Mouse (Mus musculus) NIH3T3 (cell line): ENCODE measurements around the gene Ntf3.

Experiments used
- DNase-seq: peaks from one replicate; pipeline ENCODE4 v3.0.0-alpha.2; 2012; ENCODE audit warnings: low read depth

Gene Ntf3

GRCm38 (mm10) chr6:126159279-126160066, 7.2 kb downstream of the Ntf3 start:
- DNase-seq = peak; percentile 19

GRCm38 (mm10) chr6:126155928-126156327, 10.8 kb downstream of the Ntf3 start:
- no peak for DNase-seq

DNA sequence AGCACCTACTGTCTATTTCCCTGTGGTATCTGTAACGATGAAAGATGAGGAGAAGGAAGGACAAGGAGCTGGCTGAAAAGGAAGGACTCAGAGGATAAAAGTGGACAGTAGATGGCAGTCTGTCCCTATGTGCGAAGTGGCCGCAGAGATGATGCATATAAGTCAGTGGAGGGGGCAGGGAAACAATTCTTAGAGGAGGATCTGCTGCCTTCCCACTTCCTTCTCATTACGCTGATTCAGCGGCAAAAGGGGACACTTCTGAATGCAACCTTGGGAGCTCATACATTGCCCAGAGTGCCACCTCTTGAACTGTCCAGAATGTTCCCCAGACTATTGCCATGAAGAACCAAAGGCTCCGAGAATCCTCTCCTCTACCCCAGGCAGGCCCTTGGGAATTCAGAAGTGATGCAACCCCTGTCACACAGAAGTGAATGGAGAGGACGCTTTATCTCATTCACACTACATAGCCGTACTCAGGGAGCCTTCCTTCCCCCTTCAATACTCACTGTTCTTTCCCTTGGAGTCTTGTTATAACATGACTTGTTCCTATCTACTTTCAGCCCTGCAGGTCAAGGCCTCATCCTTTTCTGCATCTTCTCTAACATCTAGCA, 12.2 kb downstream of the Ntf3 start:
- peak; percentile 65 for DNase-seq

GRCm38 (mm10) chr6:126153154-126153553, 13.6 kb downstream of the Ntf3 start:
- no peak for DNase-seq

DNA sequence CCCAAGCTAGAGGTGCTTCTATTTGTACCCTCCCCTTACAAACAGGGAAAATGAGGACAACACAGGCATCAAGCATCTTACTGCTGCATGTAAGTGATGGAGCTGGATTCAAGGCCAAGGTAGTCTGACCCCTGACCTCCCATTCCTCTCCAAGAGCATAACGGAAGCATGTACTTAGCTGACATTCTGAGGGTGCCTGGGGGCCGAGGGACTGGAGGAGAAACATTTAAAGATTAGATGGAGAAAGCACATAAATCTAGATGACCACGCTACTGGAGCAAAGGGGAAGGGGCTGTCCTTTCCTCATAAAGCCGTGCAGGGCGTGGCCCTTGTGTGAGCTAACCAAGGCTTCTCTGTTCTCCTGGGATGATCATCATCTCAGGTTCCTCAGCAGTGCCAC, 23.1 kb downstream of the Ntf3 start:
- DNase-seq = no peak

- no peak for DNase-seq
Observed at GRCm38 (mm10) chr6:126142741-126143140, 24.0 kb downstream of the Ntf3 start.

DNA sequence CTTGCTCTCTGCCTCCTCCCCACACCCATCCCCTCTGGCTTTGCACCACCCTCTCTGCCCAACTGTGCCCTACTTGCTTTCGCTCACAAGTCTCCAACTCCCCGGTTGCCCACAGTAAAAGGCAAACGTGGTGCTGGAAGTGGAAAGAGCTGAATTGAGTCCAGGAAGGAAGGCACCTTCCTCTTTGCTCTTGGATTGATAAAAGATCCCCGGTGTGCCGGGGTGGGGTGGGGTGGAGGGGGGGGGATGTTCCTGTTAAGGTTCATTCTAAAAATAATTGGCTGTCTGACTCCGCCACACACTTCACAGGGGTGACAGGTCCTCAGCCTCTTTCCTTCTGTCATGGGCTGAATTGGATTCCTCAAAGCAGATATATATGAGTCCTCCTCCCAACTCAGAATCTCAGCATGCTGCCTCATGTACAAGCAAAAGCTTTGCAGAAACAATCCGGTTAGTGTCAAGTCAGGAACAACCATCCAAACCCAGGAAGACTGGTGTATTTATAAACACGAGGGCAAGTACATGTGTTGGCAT, 24.6 kb downstream of the Ntf3 start:
- no peak for DNase-seq

DNA sequence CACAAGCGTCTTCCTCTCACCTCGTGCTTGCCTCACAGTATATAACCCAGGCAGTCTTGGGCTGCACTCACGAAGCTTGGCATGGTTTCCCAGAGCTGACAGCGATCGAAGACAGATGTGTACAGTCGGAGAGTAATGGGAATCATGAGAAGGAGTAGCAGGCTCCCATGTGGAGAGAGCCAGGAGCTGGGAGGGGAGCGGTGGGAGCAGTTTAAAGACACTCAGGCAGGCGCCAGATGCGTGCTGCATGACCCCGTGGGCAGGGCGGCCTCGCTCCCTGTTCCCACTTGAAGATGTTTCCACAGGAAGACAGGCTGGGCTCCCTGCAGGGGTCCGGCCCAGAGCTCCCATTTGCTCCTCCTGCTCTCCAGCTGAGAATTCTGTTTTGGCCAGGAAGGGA, 25.2 kb downstream of the Ntf3 start:
- peak; percentile 81 for DNase-seq

DNA sequence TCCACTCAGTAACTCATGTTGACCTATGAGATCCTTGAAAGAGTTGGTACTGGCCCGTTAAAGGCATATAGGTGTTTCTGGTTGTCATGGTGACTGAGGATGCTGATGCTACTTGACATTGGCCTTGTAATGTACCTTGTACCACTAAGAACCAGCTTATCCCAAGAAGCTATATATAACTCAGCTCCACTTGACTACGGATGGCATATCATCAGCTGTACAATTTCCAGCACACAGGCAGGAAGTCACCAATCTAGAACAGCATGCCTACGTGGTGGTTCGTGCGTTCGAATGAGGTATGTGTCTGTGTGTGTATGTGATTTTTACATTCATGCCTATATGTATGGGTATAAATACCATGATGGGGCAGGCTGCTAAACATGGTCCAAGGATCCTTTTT, 25.7 kb downstream of the Ntf3 start:
- DNase-seq = no peak

GRCm38 (mm10) chr6:126140416-126140815, 26.3 kb downstream of the Ntf3 start:
- no peak for DNase-seq

DNA sequence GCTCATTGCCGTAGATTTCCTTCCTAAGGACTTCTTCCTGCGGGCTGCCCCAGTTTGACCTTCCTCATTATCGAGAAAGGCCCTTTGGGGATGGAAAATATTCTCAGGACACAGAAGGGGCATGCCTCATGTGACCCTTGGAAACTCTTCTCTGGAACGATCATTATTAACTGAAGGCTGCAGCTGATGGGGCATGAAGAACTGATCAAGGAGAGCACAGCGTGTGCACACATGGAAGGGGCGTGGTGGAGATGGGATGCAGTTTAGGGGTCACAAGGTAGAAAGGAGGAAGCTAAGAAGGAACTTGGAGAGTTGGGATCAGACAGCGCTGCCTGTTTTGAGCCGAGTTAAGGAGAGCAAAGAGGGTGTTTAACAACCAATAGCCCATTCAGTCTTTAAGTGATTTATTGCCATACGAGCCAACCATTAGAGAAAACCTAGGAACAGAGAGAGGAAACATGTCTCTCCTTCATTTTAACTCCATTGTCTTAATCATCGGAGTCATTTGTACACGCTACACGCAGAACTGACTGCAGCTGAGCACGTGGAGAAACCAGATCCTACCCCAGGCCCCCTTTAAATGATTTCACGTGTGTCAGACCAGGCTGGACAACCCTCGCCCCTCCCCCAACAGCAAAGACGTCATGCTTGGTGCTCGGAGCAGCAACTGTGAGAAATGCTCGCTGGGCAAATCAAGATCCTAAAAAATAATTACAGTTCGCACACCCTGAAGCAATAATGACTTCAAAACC, 32.4 kb downstream of the Ntf3 start:
- no peak for DNase-seq

GRCm38 (mm10) chr6:126128238-126128637, 38.5 kb downstream of the Ntf3 start:
- peak; percentile 20 for DNase-seq

DNA sequence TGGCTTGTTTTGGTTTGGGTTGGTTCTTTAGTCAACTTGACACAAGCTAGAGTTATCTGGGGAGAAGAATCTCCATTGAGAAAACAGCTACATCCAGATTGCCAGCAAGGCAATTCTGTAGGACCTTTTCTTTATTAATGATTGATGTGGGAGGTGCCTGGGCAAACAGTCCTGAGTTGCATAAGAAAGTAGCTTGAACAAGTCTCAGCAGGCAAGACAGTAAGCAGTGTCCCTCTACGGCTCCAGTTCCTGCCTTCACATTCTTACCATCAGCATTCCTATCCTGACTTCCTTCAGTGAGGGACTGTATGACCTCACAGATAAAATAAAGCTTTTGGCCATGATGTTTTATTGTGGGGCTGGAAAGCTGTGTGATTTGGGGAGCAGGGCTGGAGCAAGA, 48.5 kb downstream of the Ntf3 start:
- no peak for DNase-seq

DNA sequence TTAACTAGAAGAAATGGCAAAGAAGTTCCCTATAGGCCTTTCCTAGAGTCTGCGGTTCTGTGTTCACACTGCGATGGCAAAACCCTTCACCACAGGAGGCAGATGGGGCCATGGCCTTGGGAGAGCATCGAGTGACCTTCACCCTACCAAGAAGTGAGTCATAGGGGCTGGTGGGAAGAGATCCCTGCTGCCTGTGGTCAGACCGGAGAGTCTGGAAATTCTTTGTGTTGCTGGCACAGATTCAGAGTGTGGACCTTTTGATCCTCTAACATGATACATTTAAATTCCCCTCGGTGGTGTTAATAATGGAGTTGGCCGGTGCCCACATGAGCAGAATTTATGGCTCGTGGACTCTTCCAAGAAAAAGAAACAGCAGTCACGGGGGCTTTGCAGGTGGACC, 49.5 kb downstream of the Ntf3 start:
- peak; percentile 73 for DNase-seq

DNA sequence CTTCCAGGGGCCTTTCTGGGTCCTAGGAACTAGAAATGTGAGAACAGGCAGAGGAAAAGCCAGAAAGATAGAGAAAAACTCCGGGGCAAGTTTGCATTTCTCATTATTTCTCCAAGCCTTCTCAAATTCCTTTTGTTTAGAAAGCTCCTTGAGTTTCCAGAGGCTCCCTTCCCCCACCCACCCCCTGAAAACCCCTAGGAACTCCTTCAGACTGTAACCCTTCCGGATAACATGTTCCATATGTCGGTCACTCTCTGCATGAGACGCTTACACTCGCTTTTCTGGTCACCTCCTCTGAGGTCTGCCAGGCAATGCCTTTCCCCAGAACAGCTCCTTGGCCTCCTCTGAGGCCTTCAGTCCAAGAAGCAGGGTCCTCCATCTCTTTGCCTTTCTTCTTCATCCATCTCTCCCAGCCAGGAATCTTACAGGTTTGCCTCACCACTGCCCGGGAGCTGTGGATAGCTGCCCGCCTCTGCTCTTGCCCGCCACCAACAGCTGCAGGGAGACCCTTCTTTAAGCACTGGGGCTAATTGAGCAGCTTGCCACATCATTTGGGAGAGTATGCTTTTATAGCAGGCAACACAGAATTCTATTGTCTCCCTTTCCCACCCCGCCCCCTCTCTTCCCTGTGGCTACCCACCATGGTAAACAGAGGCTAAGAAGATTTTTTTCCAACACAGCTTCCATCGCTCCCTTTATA, 51.6 kb downstream of the Ntf3 start:
- no peak for DNase-seq

DNA sequence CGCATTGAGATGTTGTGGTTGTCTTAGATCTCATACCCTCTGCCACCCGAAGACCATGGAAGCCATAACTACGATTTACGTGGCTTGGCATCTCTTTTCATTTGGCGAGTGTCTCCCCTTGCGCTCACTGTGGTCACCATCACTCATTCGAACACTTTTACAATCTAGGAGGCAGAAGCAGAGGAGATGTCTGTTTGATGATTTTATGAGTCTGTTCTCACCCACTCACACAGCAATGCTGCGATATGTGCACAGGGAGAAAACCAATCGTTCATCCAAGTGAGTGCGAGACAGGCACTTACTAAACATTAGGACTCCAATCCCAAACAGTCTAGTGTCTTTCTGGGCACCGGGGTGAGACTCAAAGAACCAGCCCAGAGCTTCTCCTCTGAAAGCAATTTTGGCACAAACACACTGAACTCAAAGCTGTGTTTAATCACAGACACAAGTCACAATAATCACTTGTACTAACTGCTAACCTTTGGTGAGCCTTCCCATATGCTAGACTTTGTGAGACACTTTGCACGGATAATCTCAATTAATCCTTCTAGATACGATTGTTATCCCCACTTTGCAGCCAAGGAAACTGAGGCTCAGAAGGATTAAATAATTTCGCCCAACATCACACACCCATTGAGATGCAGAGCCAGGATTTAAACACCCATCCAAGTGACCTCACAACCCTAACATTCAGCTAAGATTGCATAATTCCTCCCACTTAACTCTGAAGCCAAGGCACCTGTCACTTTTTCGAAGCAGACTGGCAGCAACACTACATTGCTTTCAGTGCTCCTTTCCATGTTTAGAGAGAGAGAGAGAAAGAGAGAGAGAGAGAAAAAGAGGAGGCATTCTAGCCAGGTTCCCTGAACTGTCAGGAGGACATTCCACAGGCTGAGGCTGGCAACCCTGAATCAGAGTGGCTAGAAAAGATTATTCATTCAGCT, 55.5 kb downstream of the Ntf3 start:
- no peak for DNase-seq

- DNase-seq = no peak
Observed at GRCm38 (mm10) chr6:126109184-126109583, 57.5 kb downstream of the Ntf3 start.

DNA sequence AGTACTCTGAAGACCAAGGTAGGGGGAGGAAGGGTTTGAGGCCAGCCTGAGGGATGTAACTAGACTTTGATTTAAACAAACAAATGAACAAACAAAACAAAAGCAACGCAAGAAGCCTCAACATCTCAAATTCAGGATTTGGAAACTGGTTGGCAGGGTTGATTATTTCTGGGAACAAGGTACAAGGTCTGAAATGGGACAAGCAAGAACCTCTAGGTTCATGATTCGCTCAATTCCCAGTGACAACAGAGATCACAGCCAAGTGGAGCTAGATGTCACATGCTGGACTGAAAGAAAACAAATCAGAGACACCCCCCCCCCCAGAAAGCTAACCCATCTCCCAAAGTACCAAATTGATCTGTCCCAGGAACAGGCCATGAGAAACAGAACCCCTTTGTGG, 57.9 kb downstream of the Ntf3 start:
- DNase-seq = no peak

DNA sequence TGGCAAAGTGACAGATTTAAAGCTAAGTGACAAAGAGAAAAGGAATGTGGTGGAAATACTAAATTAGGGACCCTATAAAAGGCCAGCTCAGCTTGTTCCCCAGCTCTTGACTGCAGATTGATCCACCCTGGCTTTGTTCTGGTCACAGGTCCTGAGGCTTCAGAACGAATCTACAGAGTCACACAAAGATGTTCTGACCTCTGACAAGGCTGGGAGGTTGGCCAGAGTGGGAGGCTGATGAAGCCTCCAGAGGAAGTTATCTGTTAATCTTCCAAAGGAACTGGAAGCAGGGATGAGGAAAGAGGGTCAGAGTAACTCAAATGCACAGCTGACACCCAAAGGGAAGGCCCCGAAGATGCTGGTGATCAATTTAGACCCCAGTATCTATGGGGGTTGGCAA, 59.3 kb downstream of the Ntf3 start:
- DNase-seq = no peak

DNA sequence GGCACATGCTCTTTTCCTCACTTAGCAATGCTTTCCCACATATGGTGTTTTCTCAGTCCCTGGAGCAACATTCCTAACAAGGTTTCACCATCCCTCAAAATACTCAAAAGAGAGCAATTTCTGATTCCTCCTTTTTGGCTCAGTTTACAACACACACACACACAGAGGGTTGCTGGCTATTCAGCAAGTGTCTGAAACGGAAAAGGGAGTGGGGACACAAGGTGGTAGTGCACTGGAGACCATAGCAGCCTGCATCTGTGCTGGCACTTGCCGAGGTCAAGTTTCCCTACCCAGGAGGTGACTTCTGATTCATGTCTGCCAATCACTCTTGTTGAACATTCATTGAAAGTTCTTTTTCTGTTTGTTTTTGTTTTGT, 59.9 kb downstream of the Ntf3 start:
- DNase-seq = no peak
